Mouse (Mus musculus): Measurements from ENCODE around the gene Gm20695.

- TF ChIP-seq CTCF (IDR thresholded peaks at IDR 0.05; ENCODE audit: low read depth): no peak
- peak; percentile 61; the same call in 1 of the 2 replicates for TF ChIP-seq EP300 (IDR thresholded peaks at IDR 0.05; ENCODE audit: low read depth)
Measured at GRCm38 (mm10) chr16:3895173-3895792, 10.8 kb downstream of the Gm20695 start.
